Mouse (Mus musculus) kidney, adult 2 months (tissue): ENCODE measurements around the gene Shpk.

Experiments used
- CTCF ChIP-seq: fragments of 200-500 bp; conservative IDR thresholded peaks from 2 replicates; pipeline ENCODE4 v1.5.1; 2011; ENCODE audit warnings: low read depth, mild to moderate bottlenecking, control low read depth, low read length, moderate library complexity, mixed read lengths; ENCODE audit not compliant: insufficient read depth, insufficient read length
- POLR2A ChIP-seq: fragments of 200-500 bp; IDR thresholded peaks from one replicate; pipeline ENCODE4 v1.6.1; 2011; ENCODE audit warnings: low read depth, low read length, control low read depth

GRCm38 (mm10) chr11:73207621-73208020 lies 8.4 kb downstream of the Shpk start:
- TF ChIP-seq POLR2A: no peak
- TF ChIP-seq CTCF: peak; percentile 45
